8 mouse cellular contexts compared by ENCODE assay signal in the genomic region with DNA sequence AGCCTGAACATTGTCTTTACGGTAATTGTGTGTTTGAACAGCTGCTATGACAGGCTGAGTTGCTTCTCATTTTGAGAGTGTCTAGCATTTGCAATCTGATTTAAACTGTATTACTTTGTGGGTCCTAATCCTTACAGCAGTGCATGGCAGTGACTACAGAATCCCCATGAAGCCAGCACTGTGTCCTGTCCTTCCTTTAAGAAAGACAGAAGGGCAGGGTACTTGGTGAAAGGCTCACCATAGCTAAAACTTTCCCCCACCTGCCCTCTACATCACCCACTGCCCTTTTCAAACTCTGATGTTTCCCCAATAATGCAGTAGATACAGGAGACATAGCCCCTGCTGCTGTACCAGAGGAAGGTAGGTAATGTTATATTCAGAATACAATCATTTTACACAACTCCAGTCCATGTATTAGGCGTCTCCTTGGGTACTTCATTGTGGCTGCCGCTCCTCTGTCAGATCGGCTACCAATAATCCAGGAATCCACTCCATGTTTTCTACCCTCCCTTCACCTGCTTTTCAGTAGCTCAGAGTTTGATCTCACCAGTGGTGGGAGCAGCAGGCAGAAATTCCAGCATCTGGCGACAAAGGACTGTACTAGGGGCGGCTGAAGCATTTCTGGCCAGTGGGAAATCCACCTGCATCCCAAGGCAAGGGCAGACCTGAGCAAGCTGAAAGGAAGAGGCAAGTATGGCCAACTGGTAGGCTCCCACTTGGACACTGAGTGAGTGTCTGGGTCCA.
A peak's percentile ranks its signal among the peaks of the same experiment; 100 is the strongest.
DNase-seq lines count a peak whose midpoint lies in the region; ATAC-seq lines count a peak whose summit lies in the region.

No protein-coding gene starts in this region.

- no peaks in the 10 kb centered on the region for H3K36me3 ChIP-seq in forebrain, embryonic 14.5 days (ENCODE audit: control insufficient read depth, insufficient read depth, low read length)
- H3K36me3 ChIP-seq in limb, embryonic 15.5 days, result no peaks in the 10 kb centered on the region
- H3K36me3 ChIP-seq in neural tube, embryonic 12.5 days, result no peaks in the 10 kb centered on the region

- H3K27me3 ChIP-seq in forebrain, embryonic 14.5 days (replicated peaks; ENCODE audit: control insufficient read depth, insufficient read depth, low read length), result no peaks in the 10 kb centered on the region
- H3K27me3 ChIP-seq in limb, embryonic 15.5 days, result no peaks in the 10 kb centered on the region
- H3K27me3 ChIP-seq in neural tube, embryonic 12.5 days (replicated peaks), result no peaks in the 10 kb centered on the region

- H3K4me2 ChIP-seq in forebrain, embryonic 14.5 days (ENCODE audit: low read length), result peak overlapping the region; percentile 62
- peak overlapping the region; percentile 21; the same call in 1 of the 2 replicates for H3K4me2 ChIP-seq in limb, embryonic 15.5 days
- peak overlapping the region; percentile 53 for H3K4me2 ChIP-seq in neural tube, embryonic 12.5 days (replicated peaks)

- H3K4me1 ChIP-seq in forebrain, embryonic 14.5 days (ENCODE audit: control insufficient read depth, insufficient read depth, low read length), result peaks cover 28% of the 10 kb centered on the region
- peaks cover 8% of the 10 kb centered on the region; the same call in 1 of the 2 replicates for H3K4me1 ChIP-seq in limb, embryonic 15.5 days
- H3K4me1 ChIP-seq in neural tube, embryonic 12.5 days, result peaks cover 19% of the 10 kb centered on the region

- peak overlapping the region; percentile 68 for H3K9ac ChIP-seq in forebrain, embryonic 14.5 days (ENCODE audit: low read length)
- no peak overlapping the region for H3K9ac ChIP-seq in limb, embryonic 15.5 days
- peak overlapping the region; percentile 42; the same call in 1 of the 2 replicates for H3K9ac ChIP-seq in neural tube, embryonic 12.5 days

- peak overlapping the region; percentile 88 for H3K27ac ChIP-seq in forebrain, embryonic 14.5 days (ENCODE audit: low read depth, low read length)
- no peak overlapping the region for H3K27ac ChIP-seq in limb, embryonic 15.5 days
- H3K27ac ChIP-seq in neural tube, embryonic 12.5 days, result 0 out of 2 replicates have a peak overlapping the region, but pooled peaks have one; percentile 32

- peak; percentile 83 for ATAC-seq in forebrain, embryonic 14.5 days
- ATAC-seq in limb, embryonic 15.5 days (ENCODE audit: insufficient number of reproducible peaks, low FRiP score, low TSS enrichment, low read depth), result no peak
- ATAC-seq in neural tube, embryonic 12.5 days (ENCODE audit: low FRiP score, low read depth), result peak; percentile 68

- 13% methylated on average over 6 of the region's 6 CpGs for WGBS in forebrain, embryonic 14.5 days
- WGBS in limb, embryonic 15.5 days, result 16% methylated on average over 6 of the region's 6 CpGs
- WGBS in neural tube, embryonic 12.5 days, result 15% methylated on average over 6 of the region's 6 CpGs

- DNase-seq in adrenal gland, postnatal 14 days, result peak; percentile 26
- no peak for DNase-seq in adrenal gland, postnatal 25 days
- DNase-seq in MN1 (ENCODE audit: low spot score), result peak; percentile 76
- DNase-seq in forebrain, embryonic 14.5 days (ENCODE audit: low spot score), result peak; percentile 97
- peak; percentile 6 to 47 for DNase-seq in kidney, adult 8-10 months
- DNase-seq in yolk sac, embryonic 10.5 days (ENCODE audit: low spot score), result peak; percentile 85

- peak overlapping the region; percentile 45 for H3K4me3 ChIP-seq in forebrain, embryonic 14.5 days (ENCODE audit: low read depth, low read length)
- H3K4me3 ChIP-seq in limb, embryonic 15.5 days, result no peak overlapping the region
- H3K4me3 ChIP-seq in neural tube, embryonic 12.5 days, result peak overlapping the region; percentile 34

- no peaks in the 10 kb centered on the region for H3K9me3 ChIP-seq in forebrain, embryonic 14.5 days (replicated peaks; ENCODE audit: control insufficient read depth, low read length)
- no peaks in the 10 kb centered on the region for H3K9me3 ChIP-seq in limb, embryonic 15.5 days
- H3K9me3 ChIP-seq in neural tube, embryonic 12.5 days, result no peaks in the 10 kb centered on the region
